Mouse (Mus musculus) bone marrow, adult 2 months (tissue): ENCODE results near the gene Dnal1.

Source experiments
- CTCF ChIP-seq: fragments of 200-500 bp; IDR thresholded peaks from 2 replicates; pipeline ENCODE4 v1.5.1; 2011; ENCODE audit warnings: low read length, control low read depth; ENCODE audit not compliant: control insufficient read depth, insufficient read depth
- POLR2A ChIP-seq: fragments of 200-500 bp; IDR thresholded peaks from 2 replicates; pipeline ENCODE4 v1.6.1; 2011; ENCODE audit warnings: low read depth, mild to moderate bottlenecking, control low read depth, low read length, borderline replicate concordance; ENCODE audit not compliant: control insufficient read depth

GRCm38 (mm10) chr12:84142281-84143050, 28.3 kb downstream of the Dnal1 start:
- TF ChIP-seq CTCF (no peak), POLR2A (no peak)
